Mouse (Mus musculus) kidney, adult 2 months (tissue): ENCODE results near the gene Gp2.

ENCODE experiments used
- CTCF ChIP-seq: fragments of 200-500 bp; conservative IDR thresholded peaks from 2 replicates; pipeline ENCODE4 v1.5.1; 2011; ENCODE audit warnings: low read depth, mild to moderate bottlenecking, control low read depth, low read length, moderate library complexity, mixed read lengths; ENCODE audit not compliant: insufficient read depth, insufficient read length
- POLR2A ChIP-seq: fragments of 200-500 bp; IDR thresholded peaks from one replicate; pipeline ENCODE4 v1.6.1; 2011; ENCODE audit warnings: low read depth, low read length, control low read depth

DNA sequence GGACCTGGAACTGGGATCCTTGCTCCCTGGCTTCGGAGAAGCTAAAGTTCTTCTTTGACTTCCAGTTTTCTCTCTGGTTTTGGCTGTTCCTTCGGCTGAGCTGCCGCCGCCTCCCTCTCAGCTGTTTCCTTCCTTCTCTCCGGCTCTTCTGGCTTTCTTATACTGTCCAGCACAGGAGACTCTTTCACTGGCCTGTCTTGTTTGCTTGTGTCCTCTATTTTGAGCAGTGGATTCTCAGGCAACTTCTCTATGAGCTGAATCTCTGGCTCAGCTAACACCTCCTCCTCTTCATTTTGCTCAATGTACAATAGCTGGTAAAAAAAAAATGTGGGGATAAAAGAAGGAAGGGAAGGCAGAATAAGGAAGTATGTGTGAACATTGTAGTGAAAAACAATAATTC is 27.6 kb upstream of the Gp2 start:
- TF ChIP-seq CTCF (no peak), POLR2A (no peak)
